Mouse (Mus musculus) cerebellum, adult 2 months (tissue): ENCODE results near the gene Nrxn2.

Experiments
- CTCF ChIP-seq: fragments of 200-500 bp; IDR thresholded peaks from 2 replicates; pipeline ENCODE4 v1.5.1; 2011; ENCODE audit warnings: low read depth, mild to moderate bottlenecking, control low read depth, low read length, moderate library complexity, borderline replicate concordance; ENCODE audit not compliant: insufficient read depth
- POLR2A ChIP-seq: fragments of 200-500 bp; IDR thresholded peaks from 2 replicates; pipeline ENCODE4 v1.6.1; 2011; ENCODE audit warnings: low read length, control low read depth, borderline replicate concordance; ENCODE audit not compliant: insufficient read depth

DNA sequence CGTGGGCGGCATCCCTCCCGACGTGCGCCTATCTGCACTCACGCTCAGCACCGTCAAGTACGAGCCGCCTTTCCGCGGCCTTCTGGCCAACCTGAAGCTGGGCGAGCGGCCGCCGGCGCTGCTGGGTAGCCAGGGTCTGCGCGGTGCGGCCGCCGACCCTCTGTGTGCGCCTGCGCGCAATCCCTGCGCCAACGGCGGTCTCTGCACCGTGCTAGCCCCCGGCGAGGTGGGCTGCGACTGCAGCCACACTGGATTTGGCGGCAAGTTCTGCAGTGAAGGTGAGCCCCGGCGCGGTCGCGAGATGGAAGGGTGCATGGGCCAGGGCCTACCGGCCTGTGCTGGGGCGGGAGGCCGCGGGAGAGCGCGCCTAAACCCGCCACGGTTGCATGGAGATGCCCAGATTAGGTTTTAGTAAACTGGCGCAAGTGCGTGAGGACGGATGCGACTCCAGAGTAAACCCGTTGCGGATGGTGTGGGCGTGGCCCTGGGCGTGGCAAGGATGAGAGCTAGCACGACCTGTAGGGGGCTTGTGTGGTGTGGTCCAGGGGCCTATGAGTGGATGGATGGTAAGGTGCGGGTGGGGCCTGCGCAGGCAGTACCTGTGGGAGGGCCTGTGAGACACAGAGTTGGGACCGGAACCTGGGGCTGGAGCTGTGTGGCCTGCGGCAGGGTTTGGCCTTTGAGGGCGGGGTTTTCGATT is 10.1 kb downstream of the Nrxn2 start:
- TF ChIP-seq CTCF: no peak
- TF ChIP-seq POLR2A: no peak
